Mouse (Mus musculus) kidney, adult 8-10 months (tissue): ENCODE results near the gene Fuca1.

ENCODE experiments used
- DNase-seq, 2 experiments: peaks; one replicate each; pipeline ENCODE4 v3.0.0; 2022

Fuca1 gene

GRCm38 (mm10) chr4:135985193-135985592 lies 64.7 kb downstream of the Fuca1 start:
- no peak for DNase-seq

- no peak for DNase-seq
These were observed 65.2 kb downstream of the Fuca1 start for GRCm38 (mm10) chr4:135985769-135986168.

GRCm38 (mm10) chr4:135986301-135986942 lies 65.9 kb downstream of the Fuca1 start:
- DNase-seq = no peak

- DNase-seq = peak; percentile 90 to 93
These were observed 66.6 kb downstream of the Fuca1 start, which contains the start of gene Pithd1 for GRCm38 (mm10) chr4:135986943-135987710. Gene Pithd1, minus strand, starts transcription at chr4:135987264.

GRCm38 (mm10) chr4:135987714-135988113 lies 67.2 kb downstream of the Fuca1 start:
- no peak for DNase-seq
